Mouse (Mus musculus) neural tube, embryonic 15.5 days (tissue): ENCODE data around the gene Kcnh1. TPM values are rescaled to one million over a fixed set of nuclear protein-coding genes. Genes with fewer than 3 reads are reported as not detected.

Experiments used
- ATAC-seq: fragments of 200-750 bp; cut with Nextera tagmentation; 2 replicates; pipeline ENCODE4 v1.8.0; 2017; ENCODE audit warnings: mild to moderate bottlenecking, moderate TSS enrichment, moderate library complexity; ENCODE audit not compliant: low FRiP score
- H3K27ac ChIP-seq: fragments of 300-500 bp; sonication (generic); replicated peaks from 2 replicates; pipeline ENCODE4 v1.5.1; 2015; ENCODE audit warnings: mild to moderate bottlenecking, inconsistent platforms
- H3K27me3 ChIP-seq: fragments of 300-500 bp; sonication (generic); replicated peaks from 2 replicates; pipeline ENCODE4 v1.6.1; 2015; ENCODE audit warnings: inconsistent platforms
- H3K36me3 ChIP-seq: fragments of 300-500 bp; sonication (generic); 2 replicates; pipeline ENCODE4 v1.6.1; 2015; ENCODE audit warnings: inconsistent platforms
- H3K4me1 ChIP-seq: fragments of 300-500 bp; sonication (generic); 2 replicates; pipeline ENCODE4 v1.6.1; 2015; ENCODE audit warnings: inconsistent platforms
- H3K4me2 ChIP-seq: fragments of 300-500 bp; sonication (generic); 2 replicates; pipeline ENCODE4 v1.6.1; 2015; ENCODE audit warnings: inconsistent platforms, mild to moderate bottlenecking, moderate library complexity
- H3K4me3 ChIP-seq: fragments of 300-500 bp; sonication (generic); replicated peaks from 2 replicates; pipeline ENCODE4 v1.5.1; 2015; ENCODE audit warnings: mild to moderate bottlenecking, inconsistent platforms
- H3K9ac ChIP-seq: fragments of 300-500 bp; sonication (generic); replicated peaks from 2 replicates; pipeline ENCODE4 v1.6.1; 2015; ENCODE audit warnings: mild to moderate bottlenecking, inconsistent platforms
- H3K9me3 ChIP-seq: fragments of 300-500 bp; sonication (generic); replicated peaks from 2 replicates; pipeline ENCODE4 v1.6.1; 2016; ENCODE audit warnings: inconsistent platforms
- WGBS: fragments of 180-500 bp; shearing (Covaris S2); methylation state at CpG from one replicate; pipeline ENCODE4 v1.1.7; 2015; ENCODE audit warnings: mixed read lengths; 5-methylcytosine and 5-hydroxymethylcytosine counted together
- polyA plus RNA-seq: library from polyadenylated mRNA; unstranded; fragments of >200 nt; fragmentation: Nextera tagmentation; extraction: Ambion mirVana; gene quantifications from 2 replicates; pipeline ENCODE4 v1.2.1, GENCODE M21; 2015

Gene Kcnh1
- polyA plus RNA-seq, 1 experiment from 2014 or later, result 4.6 TPM

- no peak overlapping the region for H3K9ac ChIP-seq
- H3K9me3 ChIP-seq, result no peaks in the 10 kb centered on the region
- H3K4me2 ChIP-seq, result no peak overlapping the region
- ATAC-seq, result no peak
- no peak overlapping the region for H3K27ac ChIP-seq
- peaks cover 34% of the 10 kb centered on the region for H3K4me1 ChIP-seq
- H3K4me3 ChIP-seq, result no peak overlapping the region
- no peaks in the 10 kb centered on the region for H3K27me3 ChIP-seq
- WGBS, result 85% methylated on average over 1 of the region's 1 CpGs
- H3K36me3 ChIP-seq, result no peaks in the 10 kb centered on the region
Observed at GRCm38 (mm10) chr1:192519713-192520112, 329.1 kb downstream of the Kcnh1 start.

- Histone ChIP-seq H3K9ac (no peak overlapping the region), H3K27me3 (no peaks in the 10 kb centered on the region), H3K4me3 (no peak overlapping the region), H3K27ac (peak overlapping the region; percentile 71; the same call in 1 of the 2 replicates), H3K4me1 (peaks cover 34% of the 10 kb centered on the region), H3K4me2 (peak overlapping the region; percentile 13), H3K9me3 (no peaks in the 10 kb centered on the region), H3K36me3 (no peaks in the 10 kb centered on the region)
- peak; percentile 59; the same call in 1 of the 2 replicates for ATAC-seq
- WGBS, result 20% methylated on average over 13 of the region's 13 CpGs
Observed at GRCm38 (mm10) chr1:192520836-192521435, 330.4 kb downstream of the Kcnh1 start.

DNA sequence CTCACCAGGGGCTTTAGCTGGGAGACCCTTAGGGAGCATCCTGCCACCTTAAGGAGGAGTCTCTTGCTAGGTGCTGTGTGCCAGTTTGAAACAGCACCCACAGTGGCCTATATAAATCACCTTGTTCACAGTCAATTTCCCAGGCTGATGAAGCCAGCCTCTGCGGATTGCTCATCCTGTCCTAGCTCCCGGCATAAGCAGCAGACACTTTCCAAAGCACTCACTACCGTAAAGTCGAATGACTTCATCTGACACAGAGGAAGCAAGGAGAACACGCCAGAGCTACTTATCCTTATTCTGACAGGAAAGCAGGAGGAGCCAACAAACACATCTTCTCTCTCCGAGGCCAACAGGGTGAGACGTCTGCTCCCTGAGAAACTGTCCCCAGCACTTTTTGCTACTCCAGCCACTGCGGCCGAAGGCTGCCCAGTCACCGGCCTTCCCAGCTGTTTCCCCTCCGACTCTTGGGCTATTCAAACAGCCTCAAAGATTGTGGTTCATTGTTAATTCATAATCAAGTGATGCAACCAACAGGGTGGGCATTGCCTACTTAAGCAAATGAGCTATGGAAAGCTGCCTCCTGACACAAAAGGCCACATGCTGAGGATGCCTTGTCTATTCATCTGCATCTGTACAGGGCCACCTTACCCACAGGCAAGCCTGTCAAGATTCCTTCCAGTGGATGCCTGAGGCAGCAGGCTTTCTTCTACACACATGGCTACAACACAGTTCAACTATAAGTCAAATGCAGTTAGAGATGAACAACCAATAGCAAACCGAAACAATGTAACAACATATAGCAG, 332.0 kb downstream of the Kcnh1 start:
- Histone ChIP-seq H3K4me2 (no peak overlapping the region), H3K27me3 (no peaks in the 10 kb centered on the region), H3K4me1 (peaks cover 38% of the 10 kb centered on the region), H3K27ac (0 out of 2 replicates have a peak overlapping the region, but pooled peaks have one; percentile 13), H3K9ac (no peak overlapping the region), H3K9me3 (no peaks in the 10 kb centered on the region), H3K4me3 (no peak overlapping the region), H3K36me3 (no peaks in the 10 kb centered on the region)
- 33% methylated on average over 12 of the region's 12 CpGs for WGBS
- no peak for ATAC-seq

GRCm38 (mm10) chr1:192525711-192526350, 335.3 kb downstream of the Kcnh1 start:
- no peak overlapping the region for H3K27ac ChIP-seq
- no peak for ATAC-seq
- no peak overlapping the region for H3K4me2 ChIP-seq
- H3K27me3 ChIP-seq, result no peaks in the 10 kb centered on the region
- H3K4me1 ChIP-seq, result peaks cover 30% of the 10 kb centered on the region
- H3K4me3 ChIP-seq, result no peak overlapping the region
- WGBS, result 75% methylated on average over 14 of the region's 14 CpGs
- H3K9ac ChIP-seq, result no peak overlapping the region
- H3K36me3 ChIP-seq, result no peaks in the 10 kb centered on the region
- no peaks in the 10 kb centered on the region for H3K9me3 ChIP-seq

- Histone ChIP-seq H3K9ac (no peak overlapping the region), H3K4me1 (peaks cover 3% of the 10 kb centered on the region), H3K9me3 (no peaks in the 10 kb centered on the region), H3K36me3 (no peaks in the 10 kb centered on the region), H3K4me3 (no peak overlapping the region), H3K4me2 (no peak overlapping the region), H3K27ac (no peak overlapping the region), H3K27me3 (no peaks in the 10 kb centered on the region)
- no peak for ATAC-seq
- WGBS, result 81% methylated on average over 2 of the region's 2 CpGs
Observed at GRCm38 (mm10) chr1:192531490-192532146, 341.0 kb downstream of the Kcnh1 start.

- 65% methylated on average over 2 of the region's 2 CpGs for WGBS
- ATAC-seq, result no peak
- Histone ChIP-seq H3K9ac (no peak overlapping the region), H3K27ac (no peak overlapping the region), H3K36me3 (no peaks in the 10 kb centered on the region), H3K4me2 (no peak overlapping the region), H3K9me3 (no peaks in the 10 kb centered on the region), H3K4me1 (no peaks in the 10 kb centered on the region; the same call in 1 of the 2 replicates), H3K27me3 (no peaks in the 10 kb centered on the region), H3K4me3 (no peak overlapping the region)
Observed at GRCm38 (mm10) chr1:192532212-192532611, 341.6 kb downstream of the Kcnh1 start.

- Histone ChIP-seq H3K36me3 (no peaks in the 10 kb centered on the region), H3K4me2 (no peak overlapping the region), H3K27me3 (no peaks in the 10 kb centered on the region), H3K9ac (no peak overlapping the region), H3K9me3 (no peaks in the 10 kb centered on the region), H3K4me1 (no peaks in the 10 kb centered on the region), H3K27ac (no peak overlapping the region), H3K4me3 (no peak overlapping the region)
- ATAC-seq, result no peak
Observed at GRCm38 (mm10) chr1:192533016-192533415, 342.4 kb downstream of the Kcnh1 start.

DNA sequence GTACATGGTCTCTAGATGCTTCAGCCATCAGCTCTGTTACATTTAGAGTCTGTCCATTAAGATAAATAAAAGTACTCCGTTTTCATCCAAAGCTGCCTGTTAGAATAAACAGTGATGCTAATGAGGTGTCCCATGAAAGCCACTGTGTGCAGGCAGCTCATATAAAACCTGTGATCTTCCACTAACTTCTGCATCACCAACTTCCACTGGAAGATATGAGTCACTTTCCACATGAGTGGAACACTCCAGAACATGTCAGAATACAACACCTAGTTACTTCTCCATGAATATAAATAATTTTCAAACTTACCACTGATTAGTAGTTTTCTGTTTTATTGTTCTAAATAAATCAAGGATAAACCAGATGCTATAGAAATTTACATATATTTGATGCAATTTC, 345.9 kb downstream of the Kcnh1 start:
- H3K27me3 ChIP-seq, result no peaks in the 10 kb centered on the region
- no peaks in the 10 kb centered on the region for H3K9me3 ChIP-seq
- no peak overlapping the region for H3K27ac ChIP-seq
- WGBS, result 56% methylated on average over 1 of the region's 1 CpGs
- H3K4me2 ChIP-seq, result no peak overlapping the region
- no peak overlapping the region for H3K9ac ChIP-seq
- H3K4me3 ChIP-seq, result no peak overlapping the region
- H3K36me3 ChIP-seq, result no peaks in the 10 kb centered on the region
- H3K4me1 ChIP-seq, result no peaks in the 10 kb centered on the region
- no peak for ATAC-seq

GRCm38 (mm10) chr1:192537169-192537568, 346.6 kb downstream of the Kcnh1 start:
- Histone ChIP-seq H3K27me3 (no peaks in the 10 kb centered on the region), H3K4me3 (no peak overlapping the region), H3K9ac (no peak overlapping the region), H3K4me1 (no peaks in the 10 kb centered on the region), H3K9me3 (no peaks in the 10 kb centered on the region), H3K4me2 (no peak overlapping the region), H3K36me3 (no peaks in the 10 kb centered on the region), H3K27ac (no peak overlapping the region)
- no peak for ATAC-seq
- 73% methylated on average over 7 of the region's 7 CpGs for WGBS

DNA sequence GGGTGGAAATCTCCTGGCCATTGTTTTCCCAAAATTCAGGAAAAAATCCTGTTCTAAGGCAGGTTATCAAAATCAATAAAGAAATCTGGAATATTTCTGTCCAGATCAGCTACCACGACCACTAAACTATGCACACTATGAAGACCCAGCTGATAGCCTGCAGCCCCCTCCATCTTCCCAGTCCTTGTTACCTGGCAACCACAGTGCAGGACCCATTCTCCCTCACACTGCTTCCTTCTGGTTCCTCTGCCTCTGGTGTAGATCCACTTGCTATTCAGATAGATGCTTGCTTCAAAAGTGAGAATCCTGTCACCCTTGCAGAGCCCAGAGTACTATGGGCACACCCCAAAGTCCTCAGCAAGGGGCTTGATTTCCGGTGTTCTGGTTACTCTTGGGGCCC, 351.5 kb downstream of the Kcnh1 start:
- Histone ChIP-seq H3K27me3 (no peaks in the 10 kb centered on the region), H3K4me2 (no peak overlapping the region), H3K4me1 (peaks cover 5% of the 10 kb centered on the region; the same call in 1 of the 2 replicates), H3K36me3 (no peaks in the 10 kb centered on the region), H3K9me3 (no peaks in the 10 kb centered on the region), H3K9ac (no peak overlapping the region), H3K4me3 (no peak overlapping the region), H3K27ac (no peak overlapping the region)
- no peak for ATAC-seq
- 80% methylated on average over 2 of the region's 2 CpGs for WGBS

GRCm38 (mm10) chr1:192543686-192544085, 353.1 kb downstream of the Kcnh1 start:
- no peaks in the 10 kb centered on the region for H3K36me3 ChIP-seq
- no peaks in the 10 kb centered on the region for H3K27me3 ChIP-seq
- peaks cover 5% of the 10 kb centered on the region; the same call in 1 of the 2 replicates for H3K4me1 ChIP-seq
- ATAC-seq, result no peak
- H3K9me3 ChIP-seq, result no peaks in the 10 kb centered on the region
- H3K9ac ChIP-seq, result no peak overlapping the region
- H3K4me2 ChIP-seq, result no peak overlapping the region
- H3K4me3 ChIP-seq, result no peak overlapping the region
- H3K27ac ChIP-seq, result no peak overlapping the region
- WGBS, result 93% methylated on average over 4 of the region's 4 CpGs
